Mouse (Mus musculus) MEL (cell line): Measurements from ENCODE around the gene Atg13. TPM values are rescaled to one million over a fixed set of nuclear protein-coding genes. Genes with fewer than 3 reads are reported as not detected.
A peak's percentile ranks its signal among the peaks of the same experiment; 100 is the strongest.

ENCODE experiments used
- DNase-seq: peaks from one replicate; pipeline ENCODE4 v3.0.0; 2011; ENCODE audit warnings: low read depth, low spot score
- H3K27ac ChIP-seq: 2 replicates; pipeline ENCODE4 v1.5.1; 2012; ENCODE audit warnings: low read depth, mild to moderate bottlenecking, control low read depth, low read length, moderate library complexity; ENCODE audit not compliant: control insufficient read depth
- H3K27me3 ChIP-seq, 2 experiments: fragments of 150-350 bp in 1 of 2; sonication (generic) in 1 of 2; 2 replicates each; pipeline ENCODE4 v1.6.1; 2012; ENCODE audit warnings: low read length in 2 of 2, mild to moderate bottlenecking in 2 of 2, improper control_type of control experiment in 1 of 2, moderate library complexity in 1 of 2; ENCODE audit not compliant: insufficient read depth in 2 of 2, control insufficient read depth in 1 of 2
- H3K36me3 ChIP-seq, 2 experiments: 2 replicates each; pipeline ENCODE4 v1.6.1; 2012 to 2014; ENCODE audit warnings: low read length in 2 of 2, improper control_type of control experiment in 1 of 2, inconsistent platforms in 1 of 2, mild to moderate bottlenecking in 1 of 2; ENCODE audit not compliant: insufficient read depth in 2 of 2, control insufficient read depth in 1 of 2
- H3K4me1 ChIP-seq, 2 experiments: fragments of 150-350 bp in 1 of 2; sonication (generic) in 1 of 2; 2 replicates each; pipeline ENCODE4 v1.6.1; 2012; ENCODE audit warnings: low read length in 2 of 2, improper control_type of control experiment in 1 of 2, mild to moderate bottlenecking in 1 of 2; ENCODE audit not compliant: insufficient read depth in 2 of 2, control insufficient read depth in 1 of 2
- H3K4me3 ChIP-seq, 2 experiments: fragments of 150-350 bp in 1 of 2; sonication (generic) in 1 of 2; 2 replicates each; pipeline ENCODE4 v1.5.1; 2012; ENCODE audit warnings: low read depth in 2 of 2, low read length in 2 of 2, mild to moderate bottlenecking in 2 of 2, moderate library complexity in 2 of 2, control low read depth in 1 of 2, improper control_type of control experiment in 1 of 2; ENCODE audit not compliant: control insufficient read depth in 1 of 2, insufficient read depth in 1 of 2
- H3K79me2 ChIP-seq: 2 replicates; pipeline ENCODE4 v1.6.1; 2012; ENCODE audit warnings: mild to moderate bottlenecking, low read length, moderate library complexity; ENCODE audit not compliant: control insufficient read depth, poor library complexity, insufficient read depth
- H3K9ac ChIP-seq: 2 replicates; pipeline ENCODE4 v1.6.1; 2012; ENCODE audit warnings: low read depth, mild to moderate bottlenecking, control low read depth, low read length, moderate library complexity; ENCODE audit not compliant: control insufficient read depth, poor library complexity, severe bottlenecking
- H3K9me3 ChIP-seq: fragments of 150-350 bp; sonication (generic); replicated peaks from 2 replicates; pipeline ENCODE4 v1.6.1; 2012; ENCODE audit warnings: mild to moderate bottlenecking, low read length, improper control_type of control experiment, moderate library complexity; ENCODE audit not compliant: insufficient read depth
- CTCF ChIP-seq, 3 experiments: IDR thresholded peaks in 2 of 3; conservative IDR thresholded peaks in 1 of 3; 2 replicates each; pipeline ENCODE4 v1.5.1; 2011 to 2012; ENCODE audit warnings: low read length in 3 of 3, low read depth in 2 of 3, mild to moderate bottlenecking in 2 of 3, improper control_type of control experiment in 1 of 3, inconsistent platforms in 1 of 3, mixed read lengths in 1 of 3, moderate library complexity in 1 of 3; ENCODE audit not compliant: control insufficient read depth in 1 of 3, insufficient read depth in 1 of 3, poor library complexity in 1 of 3, severe bottlenecking in 1 of 3
- E2F4 ChIP-seq: IDR thresholded peaks from 2 replicates; pipeline ENCODE4 v1.6.1; 2011; ENCODE audit warnings: low read depth, low read length, improper control_type of control experiment, borderline replicate concordance
- ELF1 ChIP-seq: IDR thresholded peaks from 2 replicates; pipeline ENCODE4 v1.6.1; 2014; ENCODE audit warnings: low read depth, mild to moderate bottlenecking, inconsistent platforms, low read length, improper control_type of control experiment, moderate library complexity
- ETS1 ChIP-seq: IDR thresholded peaks from 2 replicates; pipeline ENCODE4 v1.6.1; 2012; ENCODE audit warnings: low read depth, mild to moderate bottlenecking, inconsistent platforms, low read length, improper control_type of control experiment, moderate library complexity
- GABPA ChIP-seq: IDR thresholded peaks from 2 replicates; pipeline ENCODE4 v1.6.1; 2012; ENCODE audit warnings: low read depth, mild to moderate bottlenecking, inconsistent platforms, low read length, improper control_type of control experiment, moderate library complexity
- GATA1 ChIP-seq: IDR thresholded peaks from 2 replicates; pipeline ENCODE4 v1.6.1; 2011; ENCODE audit warnings: low read depth, low read length, improper control_type of control experiment
- JUND ChIP-seq: IDR thresholded peaks from 2 replicates; pipeline ENCODE4 v1.6.1; 2011; ENCODE audit warnings: low read depth, mild to moderate bottlenecking, improper control_type of control experiment, low read length
- MXI1 ChIP-seq: IDR thresholded peaks from 2 replicates; pipeline ENCODE4 v1.6.1; 2011; ENCODE audit warnings: mild to moderate bottlenecking, low read depth, low read length, improper control_type of control experiment
- MYB ChIP-seq: IDR thresholded peaks from 2 replicates; pipeline ENCODE4 v1.6.1; 2011; ENCODE audit warnings: mild to moderate bottlenecking, low read depth, low read length, improper control_type of control experiment
- NRF1 ChIP-seq: IDR thresholded peaks from 2 replicates; pipeline ENCODE4 v1.6.1; 2014; ENCODE audit warnings: low read depth, mild to moderate bottlenecking, inconsistent platforms, low read length, improper control_type of control experiment, moderate library complexity; ENCODE audit not compliant: poor library complexity, insufficient read depth, severe bottlenecking
- POLR2AphosphoS2 ChIP-seq: IDR thresholded peaks from 2 replicates; pipeline ENCODE4 v1.6.1; 2011; ENCODE audit warnings: low read length, improper control_type of control experiment
- POLR2AphosphoS5 ChIP-seq: IDR thresholded peaks from 2 replicates; pipeline ENCODE4 v1.6.1; 2012; ENCODE audit warnings: low read depth, borderline replicate concordance, mild to moderate bottlenecking, inconsistent platforms, low read length, moderate library complexity, mixed read lengths
- TBP ChIP-seq: IDR thresholded peaks from 2 replicates; pipeline ENCODE4 v1.8.0; 2011; ENCODE audit warnings: low read depth, low read length, improper control_type of control experiment
- UBTF ChIP-seq: IDR thresholded peaks from 2 replicates; pipeline ENCODE4 v1.6.1; 2012; ENCODE audit warnings: low read depth, mild to moderate bottlenecking, inconsistent platforms, low read length, improper control_type of control experiment, moderate library complexity, borderline replicate concordance; ENCODE audit not compliant: insufficient read depth
- USF2 ChIP-seq, 2 experiments: IDR thresholded peaks; 2 replicates each; pipeline ENCODE4 v1.6.1; 2011 to 2012; ENCODE audit warnings: improper control_type of control experiment in 2 of 2, low read length in 2 of 2, borderline replicate concordance in 1 of 2, inconsistent platforms in 1 of 2, low read depth in 1 of 2, mild to moderate bottlenecking in 1 of 2; ENCODE audit not compliant: insufficient read depth in 1 of 2
- ZKSCAN1 ChIP-seq: IDR thresholded peaks from 2 replicates; pipeline ENCODE4 v1.6.1; 2012; ENCODE audit warnings: low read depth, mild to moderate bottlenecking, inconsistent platforms, low read length, improper control_type of control experiment, moderate library complexity
- polyA plus RNA-seq, 2 experiments: library from polyadenylated mRNA; stranded (reverse) in 1 of 2; unstranded in 1 of 2; fragments of >175 nt in 1 of 2; fragments of >200 nt in 1 of 2; gene quantifications; 2 replicates each; pipeline versions ENCODE4 v1.2.1 to v1.2.4; 2012; ENCODE audit warnings: low replicate concordance in 2 of 2, low read depth in 1 of 2; ENCODE audit not compliant: insufficient read length in 2 of 2, insufficient read depth in 1 of 2, missing spikeins in 1 of 2
- total RNA-seq: library from RNA; depleted of rRNA; stranded (reverse); fragments of 300-350 nt; gene quantifications from 2 replicates; pipeline ENCODE4 v1.2.3, GENCODE M21; 2012

The Atg13 gene
- total and polyA plus RNA-seq, 3 experiments = 8.4 to 27.7 TPM; not detected in 1

- no peaks in the 10 kb centered on the region for H3K27me3 ChIP-seq
- no peak for DNase-seq
- TF ChIP-seq UBTF = no peak
- no peak overlapping the region for H3K9ac ChIP-seq
- H3K27ac ChIP-seq = no peak overlapping the region
- no peaks in the 10 kb centered on the region for H3K9me3 ChIP-seq
- peaks cover 0 to 12% of the 10 kb centered on the region in 2 experiments; a peak in 2 of 4 replicates for H3K36me3 ChIP-seq
- no peaks in the 10 kb centered on the region for H3K79me2 ChIP-seq
- H3K4me3 ChIP-seq = no peak overlapping the region
- H3K4me1 ChIP-seq = peaks cover 15 to 17% of the 10 kb centered on the region in 2 experiments
Measured at GRCm38 (mm10) chr2:91631826-91632225, 78.5 kb downstream of the Atg13 start.

- no peak for TF ChIP-seq ETS1
- TF ChIP-seq TBP = no peak
- TF ChIP-seq JUND = no peak
- no peak for TF ChIP-seq POLR2AphosphoS5
- Histone ChIP-seq H3K27me3 (no peaks in the 10 kb centered on the region), H3K79me2 (no peaks in the 10 kb centered on the region), H3K27ac (no peak overlapping the region), H3K9me3 (no peaks in the 10 kb centered on the region), H3K4me3 (no peak overlapping the region), H3K9ac (no peak overlapping the region), H3K36me3 (peaks cover 0 to 8% of the 10 kb centered on the region in 2 experiments; a peak in 2 of 4 replicates), H3K4me1 (peaks cover 9 to 11% of the 10 kb centered on the region in 2 experiments)
- no peak for DNase-seq
Measured at GRCm38 (mm10) chr2:91630384-91630783, 80.0 kb downstream of the Atg13 start.

- peaks cover 5 to 6% of the 10 kb centered on the region in 2 experiments for H3K4me1 ChIP-seq
- H3K36me3 ChIP-seq = peaks cover 0 to 4% of the 10 kb centered on the region in 2 experiments; a peak in 2 of 4 replicates
- H3K79me2 ChIP-seq = no peaks in the 10 kb centered on the region
- no peak overlapping the region for H3K4me3 ChIP-seq
- TF ChIP-seq CTCF (IDR thresholded peaks at IDR 0.05 in 2 of 3, conservative IDR thresholded peaks at IDR 0.05 in 1 of 3; ENCODE audit: control insufficient read depth in 1 of 3, insufficient read depth in 1 of 3, low read depth in 2 of 3, low read length in 3 of 3, poor library complexity in 1 of 3, severe bottlenecking in 1 of 3) = peak in 2 of 3 experiments; percentile 11 to 17; a peak in 2 of 6 replicates
- no peak for TF ChIP-seq E2F4
- TF ChIP-seq GABPA = no peak
- H3K9ac ChIP-seq = no peak overlapping the region
- DNase-seq = no peak
- no peaks in the 10 kb centered on the region for H3K27me3 ChIP-seq
- no peak overlapping the region for H3K27ac ChIP-seq
- H3K9me3 ChIP-seq = no peaks in the 10 kb centered on the region
Measured at GRCm38 (mm10) chr2:91629682-91630081, 80.7 kb downstream of the Atg13 start.

GRCm38 (mm10) chr2:91628171-91628570, 82.2 kb downstream of the Atg13 start:
- H3K27me3 ChIP-seq = no peaks in the 10 kb centered on the region
- no peak overlapping the region for H3K9ac ChIP-seq
- TF ChIP-seq ELF1 (no peak), ETS1 (no peak), ZKSCAN1 (no peak), POLR2AphosphoS2 (no peak), NRF1 (no peak), GATA1 (no peak), USF2 (IDR thresholded peaks at IDR 0.05; ENCODE audit: borderline replicate concordance in 1 of 2, insufficient read depth in 1 of 2, low read depth in 1 of 2, low read length in 2 of 2) (no peak), MXI1 (no peak), MYB (no peak)
- no peaks in the 10 kb centered on the region for H3K4me1 ChIP-seq
- no peaks in the 10 kb centered on the region for H3K79me2 ChIP-seq
- no peaks in the 10 kb centered on the region for H3K9me3 ChIP-seq
- H3K27ac ChIP-seq = no peak overlapping the region
- no peak overlapping the region for H3K4me3 ChIP-seq
- no peaks in the 10 kb centered on the region for H3K36me3 ChIP-seq
- no peak for DNase-seq
